ENCODE assay signal across 9 mouse cellular contexts in genomic region chr10:117465058-117465660, GRCm38 (mm10).
"Had no signal": no experiment of that assay in that cellular context is flagged by ENCODE, and none has a peak within 500 bp of the region (broad histone marks: within the 10 kb centered on the region; RNA-seq: fewer than 3 reads in every experiment).

No protein-coding gene starts in this region.

- H3K4me3 ChIP-seq: liver, embryonic 13.5 days had no signal

- H3K9me3 ChIP-seq: liver, embryonic 13.5 days had no signal

- H3K27me3 ChIP-seq: liver, embryonic 13.5 days had no signal

- DNase-seq: liver, embryonic 13.5 days; lung, adult 2 months; lung, postnatal 14 days; lung, postnatal 4 days; midbrain, embryonic 14.5 days; thymus, adult 2 months; thymus, postnatal 14 days; thymus, postnatal 4 days had no signal

- H3K36me3 ChIP-seq: liver, embryonic 13.5 days had no signal

- H3K9ac ChIP-seq: liver, embryonic 13.5 days had no signal

- H3K27ac ChIP-seq: liver, embryonic 13.5 days had no signal

- H3K4me2 ChIP-seq: liver, embryonic 13.5 days; midbrain, embryonic 11.5 days had no signal
